Mouse (Mus musculus) liver, embryonic 11.5 days (tissue): Measurements from ENCODE around the gene Lpin2. TPM values are rescaled to one million over a fixed set of nuclear protein-coding genes. Genes with fewer than 3 reads are reported as not detected.

ENCODE experiments used
- ATAC-seq: fragments of 200-750 bp; cut with Nextera tagmentation; replicated peaks from 2 replicates; pipeline ENCODE4 v1.8.0; 2017; ENCODE audit warnings: moderate number of reproducible peaks, mild to moderate bottlenecking, moderate TSS enrichment, moderate library complexity; ENCODE audit not compliant: low FRiP score
- DNase-seq: peaks from one replicate; pipeline ENCODE4 v3.0.0-alpha.2; 2017; ENCODE audit warnings: low spot score
- H3K27ac ChIP-seq: fragments of 300-500 bp; sonication (generic); 2 replicates; pipeline ENCODE4 v1.5.1; 2014; ENCODE audit warnings: mild to moderate bottlenecking, low read depth, low read length, control low read depth
- H3K27me3 ChIP-seq: fragments of 300-500 bp; sonication (generic); replicated peaks from 2 replicates; pipeline ENCODE4 v1.6.1; 2014; ENCODE audit warnings: low read length, mixed read lengths; ENCODE audit not compliant: control insufficient read depth, insufficient read depth
- H3K36me3 ChIP-seq: fragments of 300-500 bp; sonication (generic); 2 replicates; pipeline ENCODE4 v1.6.1; 2014; ENCODE audit warnings: mild to moderate bottlenecking, low read length, moderate library complexity, mixed read lengths; ENCODE audit not compliant: control insufficient read depth, insufficient read depth
- H3K4me1 ChIP-seq: fragments of 300-500 bp; sonication (generic); replicated peaks from 2 replicates; pipeline ENCODE4 v1.6.1; 2014; ENCODE audit warnings: low read length, mixed read lengths; ENCODE audit not compliant: control insufficient read depth, insufficient read depth
- H3K4me2 ChIP-seq: fragments of 300-500 bp; sonication (generic); 2 replicates; pipeline ENCODE4 v1.6.1; 2014; ENCODE audit warnings: mild to moderate bottlenecking, control low read depth, moderate library complexity
- H3K4me3 ChIP-seq: fragments of 300-500 bp; sonication (generic); 2 replicates; pipeline ENCODE4 v1.5.1; 2014; ENCODE audit warnings: low read depth, low read length, control low read depth
- H3K9ac ChIP-seq: fragments of 300-500 bp; sonication (generic); 2 replicates; pipeline ENCODE4 v1.6.1; 2014; ENCODE audit warnings: low read depth, low read length, control low read depth
- H3K9me3 ChIP-seq: fragments of 300-500 bp; sonication (generic); 2 replicates; pipeline ENCODE4 v1.6.1; 2016; ENCODE audit warnings: low read length, inconsistent platforms, mixed read lengths; ENCODE audit not compliant: control insufficient read depth
- WGBS: fragments of 180-500 bp; shearing (Covaris S2); extraction: QIAGEN DNeasy Blood & Tissue Kit; methylation state at CpG from one replicate; pipeline ENCODE4 v1.1.7; 2014; 5-methylcytosine and 5-hydroxymethylcytosine counted together
- polyA plus RNA-seq: library from polyadenylated mRNA; unstranded; fragments of >200 nt; fragmentation: Nextera tagmentation; extraction: Ambion mirVana; gene quantifications from 2 replicates; pipeline ENCODE4 v1.2.1, GENCODE M21; 2014

Gene Lpin2
- polyA plus RNA-seq, 1 experiment from 2014 or later, result 37.7 TPM

DNA sequence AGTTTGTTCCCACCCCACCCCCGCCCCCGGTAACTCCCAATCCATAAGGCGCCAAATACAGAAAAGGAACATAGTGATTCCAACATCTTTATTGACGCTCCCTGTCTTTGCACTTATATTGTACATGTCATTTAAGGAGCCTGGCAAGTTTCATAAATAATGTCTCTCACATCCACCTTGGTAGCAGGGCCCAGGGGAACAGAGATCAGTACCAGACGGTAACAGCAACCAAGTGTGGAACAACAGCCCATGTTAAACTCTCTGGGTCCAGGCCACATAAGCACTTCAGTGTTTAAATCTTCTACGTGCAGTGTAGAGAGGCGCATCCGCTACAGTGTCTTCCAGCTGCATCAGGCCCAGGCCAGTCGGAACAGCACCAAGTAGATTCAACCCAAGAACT lies 69.7 kb downstream of the Lpin2 start:
- Histone ChIP-seq H3K36me3 (peaks cover 10% of the 10 kb centered on the region), H3K9me3 (no peaks in the 10 kb centered on the region), H3K4me1 (peaks cover 33% of the 10 kb centered on the region), H3K27me3 (no peaks in the 10 kb centered on the region), H3K4me3 (no peak overlapping the region), H3K9ac (no peak overlapping the region), H3K27ac (no peak overlapping the region), H3K4me2 (no peak overlapping the region)
- 87% methylated on average over 9 of the region's 9 CpGs for WGBS
- DNase-seq (no peak), ATAC-seq (no peak)

DNA sequence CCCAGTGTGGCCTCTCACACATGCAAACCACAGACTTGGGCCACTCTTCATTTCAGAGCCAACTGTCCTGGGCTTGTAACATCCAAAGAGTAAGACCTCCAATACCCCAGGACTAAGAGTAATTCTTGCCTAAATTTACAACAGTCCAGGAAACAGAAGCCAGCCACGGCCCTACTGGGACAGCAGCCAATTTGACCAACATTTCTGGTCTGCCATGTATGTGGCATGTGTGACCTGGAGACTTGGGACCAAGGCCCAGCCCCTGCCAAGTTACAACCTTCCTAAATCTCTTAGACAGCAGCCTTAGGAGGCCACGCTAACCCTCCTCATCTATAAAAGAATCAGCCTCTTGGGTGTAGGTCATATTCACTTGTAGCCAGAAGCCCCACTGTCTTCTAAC lies 71.0 kb downstream of the Lpin2 start:
- H3K36me3 ChIP-seq, result peaks cover 5% of the 10 kb centered on the region; the same call in 1 of the 2 replicates
- H3K4me3 ChIP-seq, result no peak overlapping the region
- no peaks in the 10 kb centered on the region for H3K27me3 ChIP-seq
- H3K27ac ChIP-seq, result no peak overlapping the region
- no peak overlapping the region for H3K4me2 ChIP-seq
- H3K9ac ChIP-seq, result no peak overlapping the region
- H3K9me3 ChIP-seq, result no peaks in the 10 kb centered on the region
- WGBS, result 90% methylated on average over 2 of the region's 2 CpGs
- H3K4me1 ChIP-seq, result peaks cover 41% of the 10 kb centered on the region
- DNase-seq (no peak), ATAC-seq (no peak)

DNA sequence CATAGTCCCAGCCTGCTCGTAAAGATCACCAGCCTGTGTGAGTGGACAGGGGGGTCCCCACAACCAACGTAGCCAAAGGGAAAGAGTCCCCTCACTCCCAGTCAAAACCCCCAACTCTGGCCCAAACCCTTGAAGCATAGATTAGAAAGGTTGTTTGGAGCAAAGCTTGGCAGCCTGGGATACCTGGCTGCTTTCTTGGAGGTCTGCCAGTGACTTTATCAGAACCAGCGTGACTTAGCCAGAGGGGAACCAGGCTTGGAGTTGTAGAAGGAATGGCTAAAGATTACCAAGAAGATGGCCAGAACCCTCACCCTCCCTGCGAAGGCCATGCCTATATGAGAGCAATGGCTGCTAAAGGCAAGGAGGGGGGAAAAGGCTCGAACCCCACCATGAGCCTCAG lies 71.7 kb downstream of the Lpin2 start:
- Histone ChIP-seq H3K4me1 (peaks cover 45% of the 10 kb centered on the region), H3K27ac (no peak overlapping the region), H3K4me2 (peak overlapping the region; percentile 8; the same call in 1 of the 2 replicates), H3K36me3 (peaks cover 5% of the 10 kb centered on the region; the same call in 1 of the 2 replicates), H3K9ac (no peak overlapping the region), H3K27me3 (no peaks in the 10 kb centered on the region), H3K9me3 (no peaks in the 10 kb centered on the region), H3K4me3 (no peak overlapping the region)
- ATAC-seq (no peak), DNase-seq (no peak)
- 85% methylated on average over 5 of the region's 5 CpGs for whole genome bisulfite sequencing

DNA sequence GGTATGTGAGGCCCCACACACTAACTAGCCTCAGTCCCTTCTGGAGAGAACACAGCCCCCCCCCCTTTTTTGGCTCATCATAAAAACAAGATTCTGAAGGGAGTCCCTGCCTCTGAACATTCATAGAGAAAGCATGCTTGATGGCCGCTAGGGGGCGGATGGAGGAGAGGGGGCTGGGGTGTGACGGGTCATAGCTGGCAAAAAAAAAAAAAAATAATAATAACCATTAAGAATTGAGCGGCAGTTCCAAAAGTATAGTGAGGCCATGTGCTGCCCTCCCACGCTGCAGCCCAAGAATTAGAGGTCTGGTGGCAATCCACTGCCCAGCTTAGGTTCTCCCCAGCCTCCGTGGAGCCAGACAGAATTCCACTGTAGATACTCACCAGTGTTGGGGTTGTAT lies 72.4 kb downstream of the Lpin2 start:
- Histone ChIP-seq H3K4me1 (peaks cover 52% of the 10 kb centered on the region), H3K4me3 (no peak overlapping the region), H3K4me2 (0 out of 2 replicates have a peak overlapping the region, but pooled peaks have one; percentile 8), H3K9me3 (no peaks in the 10 kb centered on the region), H3K9ac (no peak overlapping the region), H3K27ac (no peak overlapping the region), H3K27me3 (no peaks in the 10 kb centered on the region), H3K36me3 (peaks cover 5% of the 10 kb centered on the region; the same call in 1 of the 2 replicates)
- DNase-seq, result no peak
- ATAC-seq, result no peak
- 47% methylated on average over 6 of the region's 6 CpGs for WGBS

DNA sequence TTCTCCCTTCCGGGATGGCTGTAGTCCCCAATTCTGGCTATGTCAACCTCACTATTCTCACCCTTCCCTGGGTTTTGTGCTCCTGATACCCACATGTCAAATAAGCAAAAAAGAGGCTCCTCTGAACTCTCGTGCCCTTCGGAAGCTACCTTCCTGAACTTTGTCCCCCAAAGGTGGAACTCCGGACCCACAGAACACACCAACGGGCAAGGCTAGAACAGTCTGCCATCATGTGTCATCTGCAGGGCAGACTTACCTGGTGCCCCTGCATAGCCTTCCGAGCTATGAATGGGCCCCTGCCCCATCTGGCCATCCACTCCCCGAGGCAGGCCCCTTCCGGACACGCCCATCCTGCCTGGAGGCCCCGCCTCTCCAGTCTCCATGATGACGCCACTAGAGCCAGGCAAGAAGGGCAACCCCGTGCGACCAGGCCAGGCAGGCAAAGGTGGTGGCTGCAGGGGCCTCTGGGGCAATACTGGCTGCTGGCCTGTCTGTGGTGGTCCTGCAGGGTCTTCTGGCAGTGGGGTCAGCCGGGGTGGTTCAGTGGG lies 73.8 kb downstream of the Lpin2 start:
- Histone ChIP-seq H3K4me2 (peak overlapping the region; percentile 39), H3K9ac (no peak overlapping the region; the same call in 1 of the 2 replicates), H3K27me3 (no peaks in the 10 kb centered on the region), H3K4me3 (no peak overlapping the region), H3K4me1 (peaks cover 50% of the 10 kb centered on the region), H3K9me3 (no peaks in the 10 kb centered on the region), H3K36me3 (peaks cover 3% of the 10 kb centered on the region; the same call in 1 of the 2 replicates), H3K27ac (peak overlapping the region; percentile 13; the same call in 1 of the 2 replicates)
- WGBS, result 70% methylated on average over 14 of the region's 14 CpGs
- peak; percentile 51 for ATAC-seq
- DNase-seq, result no peak

DNA sequence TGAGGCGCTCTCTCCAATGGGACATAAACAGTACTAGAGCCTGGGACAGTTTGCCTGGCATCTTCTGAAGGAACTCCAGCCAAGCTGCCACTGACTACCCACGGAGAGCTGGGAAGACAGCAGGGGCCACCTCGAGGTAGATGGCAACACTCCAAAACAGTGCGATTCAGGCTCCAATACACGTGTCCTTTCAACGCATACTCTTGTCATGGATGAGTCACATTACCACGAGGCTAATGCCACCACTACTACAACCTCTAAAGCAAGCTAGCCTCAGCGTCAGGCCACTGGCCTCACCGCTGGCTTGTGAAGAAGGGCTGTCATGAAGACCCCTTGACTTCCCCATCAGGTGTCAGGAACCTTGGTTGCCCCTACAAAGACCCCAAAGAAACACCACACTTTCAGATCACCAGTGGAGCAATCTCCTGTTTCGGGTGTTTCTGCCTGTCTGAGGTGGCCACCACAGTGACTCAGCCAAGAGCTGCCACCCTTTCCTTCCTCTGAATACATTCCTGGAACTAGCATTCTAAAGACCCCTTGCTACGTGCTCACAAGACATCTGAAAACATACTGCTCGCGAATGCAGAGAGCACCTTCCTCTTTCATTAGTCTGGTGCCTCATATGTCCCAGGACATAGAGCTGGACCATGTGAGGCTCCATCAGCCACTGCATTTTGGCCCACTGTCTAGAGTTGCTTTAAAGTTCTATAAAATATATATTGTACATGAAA lies 74.6 kb downstream of the Lpin2 start:
- 60% methylated on average over 13 of the region's 13 CpGs for WGBS
- Histone ChIP-seq H3K4me2 (peak overlapping the region; percentile 39; the same call in 1 of the 2 replicates), H3K27me3 (no peaks in the 10 kb centered on the region), H3K9me3 (no peaks in the 10 kb centered on the region), H3K4me3 (no peak overlapping the region), H3K4me1 (peaks cover 50% of the 10 kb centered on the region), H3K36me3 (peaks cover 3% of the 10 kb centered on the region; the same call in 1 of the 2 replicates), H3K9ac (no peak overlapping the region; the same call in 1 of the 2 replicates), H3K27ac (peak overlapping the region; percentile 13; the same call in 1 of the 2 replicates)
- no peak for ATAC-seq
- DNase-seq, result no peak

DNA sequence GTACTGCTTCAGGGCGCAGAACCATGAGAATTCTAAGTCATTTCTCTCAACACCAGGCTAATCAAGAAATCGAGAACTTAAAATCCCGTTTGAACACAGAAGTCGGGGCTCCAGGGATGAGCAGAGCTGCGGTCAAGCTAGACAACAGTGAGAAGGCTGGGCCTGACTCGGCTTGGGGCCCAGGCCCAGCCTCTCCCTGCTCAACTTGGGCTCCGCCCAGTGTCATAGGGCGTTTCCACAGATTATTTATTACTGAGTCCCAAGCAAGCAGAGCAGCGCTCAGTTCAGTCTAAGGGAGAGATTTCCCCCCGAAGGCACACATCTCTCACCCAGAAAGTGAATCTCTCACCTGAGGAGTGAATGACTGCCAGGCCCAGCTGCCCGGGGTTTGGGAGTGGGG lies 77.4 kb downstream of the Lpin2 start:
- Histone ChIP-seq H3K4me2 (peak overlapping the region; percentile 43), H3K9me3 (no peaks in the 10 kb centered on the region), H3K4me3 (no peak overlapping the region), H3K36me3 (no peaks in the 10 kb centered on the region), H3K9ac (peak overlapping the region; percentile 35), H3K4me1 (peaks cover 74% of the 10 kb centered on the region), H3K27me3 (no peaks in the 10 kb centered on the region), H3K27ac (peak overlapping the region; percentile 60; the same call in 1 of the 2 replicates)
- DNase-seq (no peak), ATAC-seq (peak; percentile 76)
- 56% methylated on average over 11 of the region's 11 CpGs for WGBS

DNA sequence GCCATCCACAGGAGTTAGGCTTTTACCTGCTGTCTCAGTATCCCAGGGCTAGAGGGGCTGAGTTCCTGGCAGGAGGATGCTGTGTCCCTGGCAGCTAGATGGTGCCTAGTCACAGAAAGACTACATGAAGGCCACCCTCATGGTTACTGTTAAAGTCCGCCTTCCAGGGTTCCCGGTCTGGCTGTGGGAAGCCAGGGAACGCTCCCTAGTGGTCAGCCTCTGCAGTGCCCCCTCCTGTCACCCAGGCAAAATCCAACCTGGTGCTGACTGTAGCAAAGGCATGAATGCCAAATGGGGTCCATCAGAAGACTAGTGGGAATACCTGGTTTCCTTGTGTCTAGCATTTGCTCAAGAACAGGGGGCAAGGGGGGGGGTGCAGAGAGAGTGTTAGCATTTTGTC lies 78.3 kb downstream of the Lpin2 start:
- H3K27me3 ChIP-seq, result no peaks in the 10 kb centered on the region
- no peak overlapping the region for H3K4me3 ChIP-seq
- no peak for DNase-seq
- no peaks in the 10 kb centered on the region for H3K9me3 ChIP-seq
- H3K9ac ChIP-seq, result no peak overlapping the region
- no peak for ATAC-seq
- WGBS, result 58% methylated on average over 3 of the region's 3 CpGs
- no peak overlapping the region for H3K27ac ChIP-seq
- H3K36me3 ChIP-seq, result no peaks in the 10 kb centered on the region
- peaks cover 79% of the 10 kb centered on the region for H3K4me1 ChIP-seq
- H3K4me2 ChIP-seq, result no peak overlapping the region
